Mouse (Mus musculus) gastrocnemius, postnatal 36 days (tissue): ENCODE data around the gene Slc9a9. TPM values are rescaled to one million over a fixed set of nuclear protein-coding genes. Genes with fewer than 3 reads are reported as not detected.

Experiments used
- DNase-seq, 2 experiments: peaks; one replicate each; pipeline ENCODE4 v3.0.0; 2022
- intact Hi-C: fragments of 180-260 bp; cut with DNase I; formaldehyde crosslinking; loops from one replicate; pipeline ENCODE4 v1.15.1; 2025
- total RNA-seq, 2 experiments: library from RNA; stranded (reverse); gene quantifications; 2 replicates each; pipeline ENCODE4 v1.2.3; 2021

The Slc9a9 gene
- total RNA-seq, 2 experiments from 2014 or later = 2.7 to 2.9 TPM

GRCm38 (mm10) chr9:95184453-95184852 is 514.7 kb downstream of the Slc9a9 start:
- intact Hi-C loops = loop anchor here (5.0 kb wide), 1 partner anchor 223 kb away; the partner anchor contains the start of gene Chst2
- no peak for DNase-seq

DNA sequence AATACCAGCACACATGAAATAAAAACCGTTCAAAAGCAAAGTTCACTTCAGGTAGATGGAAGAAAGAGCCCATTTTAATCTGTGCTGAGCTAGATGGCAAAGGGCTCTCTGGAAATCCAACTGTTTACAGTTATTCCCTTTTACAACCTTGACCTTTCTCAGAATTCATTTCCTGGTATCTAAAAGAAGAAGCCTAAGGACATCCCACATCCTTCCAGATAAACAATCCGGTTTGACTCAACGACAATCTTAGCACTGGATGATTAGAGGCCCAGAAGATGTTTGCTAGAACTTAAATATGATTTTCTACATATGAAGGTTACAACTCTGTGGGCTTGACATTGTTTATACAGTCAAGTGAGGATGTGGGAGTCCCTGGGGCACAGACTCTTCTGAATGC is 516.1 kb downstream of the Slc9a9 start:
- no peak for DNase-seq
- intact Hi-C loops = no loop called here

GRCm38 (mm10) chr9:95186386-95187289 is 516.9 kb downstream of the Slc9a9 start:
- DNase-seq = no peak
- intact Hi-C loops = no loop called here

GRCm38 (mm10) chr9:95188362-95189217 is 518.9 kb downstream of the Slc9a9 start:
- peak; percentile 47 for DNase-seq
- intact Hi-C loops = no loop called here

DNA sequence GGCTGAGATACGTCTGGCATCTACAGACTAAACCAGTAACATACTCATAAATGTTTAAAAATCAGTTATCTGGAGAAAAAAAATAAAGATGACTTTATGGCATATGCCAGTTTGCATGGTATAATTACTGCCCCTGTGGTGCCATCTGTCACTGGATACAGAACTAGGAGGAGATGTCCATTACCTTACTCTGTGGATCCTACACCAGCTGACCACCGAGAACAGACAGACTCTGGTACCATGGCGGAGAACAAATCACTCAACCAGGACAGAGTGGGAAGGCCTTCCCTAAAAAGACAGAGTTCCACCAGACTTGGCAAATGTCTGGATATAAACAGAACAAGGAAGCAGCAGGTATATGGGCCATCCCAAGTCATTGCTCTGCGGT is 519.5 kb downstream of the Slc9a9 start:
- intact Hi-C loops = no loop called here
- no peak for DNase-seq

GRCm38 (mm10) chr9:95191442-95191841 is 521.7 kb downstream of the Slc9a9 start:
- DNase-seq = no peak
- intact Hi-C loops = no loop called here

DNA sequence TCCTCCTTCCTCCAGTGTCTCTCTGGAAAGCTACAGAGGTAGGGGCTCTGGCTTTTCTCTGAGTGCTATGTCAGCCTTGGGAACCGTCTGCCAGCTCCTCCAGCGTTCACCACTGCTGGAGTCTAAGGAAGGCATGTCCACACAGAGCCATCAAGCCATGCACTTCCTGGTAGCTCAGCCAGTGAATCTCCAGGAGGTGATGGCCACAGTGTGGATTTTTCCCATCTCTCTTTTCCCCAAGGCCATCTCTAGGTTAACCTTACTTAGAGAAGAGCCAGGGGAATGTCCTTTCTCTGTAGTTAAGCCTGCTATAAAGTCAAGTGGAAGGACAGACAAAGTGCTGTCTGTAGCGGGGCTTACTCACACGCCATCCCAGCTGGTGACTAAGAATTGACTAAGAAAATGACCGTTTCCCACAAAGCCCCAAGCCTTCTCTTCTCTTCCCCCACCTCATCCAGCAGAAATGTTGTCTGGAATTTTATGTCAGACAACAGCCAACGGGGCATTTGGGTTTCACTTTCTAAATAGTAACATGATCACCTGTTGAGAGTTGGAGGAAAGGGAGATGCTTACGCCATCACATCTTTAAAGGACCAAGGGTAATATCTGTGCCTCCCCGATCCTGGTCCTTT is 523.3 kb downstream of the Slc9a9 start:
- DNase-seq = no peak
- intact Hi-C loops = no loop called here

DNA sequence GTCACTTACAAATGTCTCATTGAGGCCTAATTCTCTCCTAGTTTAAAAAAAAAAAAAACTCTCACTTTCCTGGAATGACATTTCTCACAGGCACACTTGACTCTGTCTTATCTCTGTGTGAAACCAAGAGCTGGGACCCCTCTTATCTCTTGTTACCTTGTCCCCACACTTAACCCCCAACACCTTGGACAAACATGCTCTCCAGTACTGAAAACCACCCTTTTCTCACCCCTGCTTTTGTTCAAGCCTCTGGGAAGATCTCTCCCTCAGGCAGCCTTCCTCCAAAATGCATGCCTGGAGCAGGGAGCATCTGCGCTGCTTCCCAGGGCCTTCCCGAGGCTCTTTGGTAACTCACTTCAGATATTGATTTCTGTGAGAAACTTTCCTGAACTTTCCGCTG is 524.0 kb downstream of the Slc9a9 start:
- intact Hi-C loops = no loop called here

GRCm38 (mm10) chr9:95194158-95194557 is 524.4 kb downstream of the Slc9a9 start:
- intact Hi-C loops = no loop called here
- DNase-seq = no peak

More for the DNA sequence above, 524.0 kb downstream of the Slc9a9 start:
- DNase-seq = no peak

GRCm38 (mm10) chr9:95207661-95208060 is 538.0 kb downstream of the Slc9a9 start:
- intact Hi-C loops = no loop called here
- no peak for DNase-seq

DNA sequence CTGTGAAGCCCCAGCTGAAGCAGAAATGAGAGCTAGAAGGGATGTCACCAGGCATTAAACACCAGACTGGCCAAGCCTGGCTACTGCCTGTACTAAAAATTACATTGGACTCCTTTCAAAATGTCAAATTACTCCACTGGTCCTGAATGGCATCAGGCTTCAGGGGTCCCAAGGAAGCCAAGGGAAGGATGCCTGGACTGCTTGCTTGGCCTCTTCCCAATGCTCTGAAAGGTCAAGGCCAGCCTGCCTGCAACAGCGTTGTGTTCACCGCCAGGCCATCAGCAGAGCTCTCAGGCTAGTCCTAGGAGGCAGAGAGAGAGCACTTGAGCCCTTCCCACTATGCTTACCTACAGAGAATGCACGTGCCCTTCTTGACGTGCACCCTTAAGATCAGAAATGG is 539.0 kb downstream of the Slc9a9 start:
- DNase-seq = peak; percentile 24 to 31
- intact Hi-C loops = no loop called here

GRCm38 (mm10) chr9:95220009-95220408 is 550.3 kb downstream of the Slc9a9 start:
- intact Hi-C loops = no loop called here
- no peak for DNase-seq

DNA sequence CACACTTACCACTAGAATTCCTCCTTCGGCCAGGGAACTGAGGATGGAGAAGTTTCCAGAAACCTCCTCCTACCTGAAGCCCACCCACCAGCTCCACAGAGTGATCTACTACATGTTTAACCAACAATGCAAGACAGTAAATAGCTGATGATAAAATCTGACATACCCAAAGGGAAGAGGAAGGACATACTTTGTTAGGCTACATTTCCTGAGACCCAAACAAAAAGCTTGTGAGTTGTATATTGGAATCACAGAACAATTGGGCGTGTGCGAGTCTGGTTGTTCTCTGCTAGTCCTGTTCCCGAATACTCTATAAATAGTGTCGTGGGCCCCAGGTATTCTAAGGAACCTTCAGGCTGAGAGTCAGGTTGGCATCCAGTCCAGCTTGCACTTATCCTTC is 551.6 kb downstream of the Slc9a9 start:
- intact Hi-C loops = no loop called here
- DNase-seq = no peak

DNA sequence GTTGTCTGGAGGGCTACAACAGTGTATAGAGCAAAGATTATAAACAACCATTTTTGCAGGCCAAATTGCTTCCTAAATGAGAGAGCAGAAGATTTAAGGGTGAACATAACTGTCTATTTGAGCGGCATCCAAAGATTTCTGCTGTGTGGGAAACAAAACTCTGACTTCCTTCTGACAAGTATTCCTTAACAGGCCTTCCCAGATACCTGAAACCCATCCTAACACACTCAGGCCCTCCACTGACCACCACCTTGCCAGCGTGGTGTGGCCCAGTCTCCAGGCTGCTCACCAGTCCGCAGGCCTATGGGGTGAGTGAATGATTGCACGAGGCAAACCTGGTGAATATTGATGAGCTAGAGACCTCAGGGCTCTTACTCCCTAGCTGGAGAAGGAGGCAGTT is 557.3 kb downstream of the Slc9a9 start:
- no peak for DNase-seq
- intact Hi-C loops = no loop called here

- no peak for DNase-seq
Observed at GRCm38 (mm10) chr9:95228123-95228522, 558.4 kb downstream of the Slc9a9 start.

DNA sequence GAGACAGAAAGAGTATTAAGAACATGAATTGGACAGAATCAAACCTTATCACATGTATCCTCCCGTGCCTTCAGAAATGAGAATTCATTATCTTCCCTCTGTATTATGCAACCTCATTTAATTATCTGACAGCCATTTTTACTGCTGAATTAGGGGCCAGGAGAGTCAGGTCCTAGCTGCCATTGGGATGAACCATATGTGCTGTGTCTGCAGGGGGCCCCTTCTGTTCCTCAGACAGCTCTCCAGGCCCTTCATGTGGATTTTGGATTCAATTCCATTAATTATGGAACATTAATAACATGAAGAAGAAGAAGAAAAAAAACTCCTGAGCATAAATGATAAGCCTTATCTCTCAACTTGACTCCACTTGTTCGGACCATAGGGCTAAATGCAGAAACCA is 559.4 kb downstream of the Slc9a9 start:
- intact Hi-C loops = no loop called here
- DNase-seq = no peak

More at GRCm38 (mm10) chr9:95228123-95228522, 558.4 kb downstream of the Slc9a9 start:
- intact Hi-C loops = no loop called here

DNA sequence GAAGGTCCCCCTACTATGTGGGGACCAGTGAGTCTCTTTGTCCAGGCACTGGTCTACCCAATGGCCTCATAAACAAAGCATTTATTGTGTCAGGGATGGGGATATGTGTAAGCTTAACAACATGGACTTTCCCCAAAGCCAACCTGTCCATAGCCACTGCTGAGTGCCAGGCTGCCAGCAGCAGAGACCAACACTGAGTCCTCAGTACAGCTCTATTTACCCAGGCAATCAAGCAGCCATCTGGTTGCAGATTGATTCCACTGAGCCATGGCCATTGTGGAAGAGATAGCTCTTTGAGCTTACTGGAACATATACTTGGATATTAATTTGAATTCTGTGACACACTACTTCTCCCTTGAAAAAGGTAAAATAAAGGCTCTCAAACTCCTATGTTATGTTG is 570.2 kb downstream of the Slc9a9 start:
- intact Hi-C loops = no loop called here
- DNase-seq = no peak

DNA sequence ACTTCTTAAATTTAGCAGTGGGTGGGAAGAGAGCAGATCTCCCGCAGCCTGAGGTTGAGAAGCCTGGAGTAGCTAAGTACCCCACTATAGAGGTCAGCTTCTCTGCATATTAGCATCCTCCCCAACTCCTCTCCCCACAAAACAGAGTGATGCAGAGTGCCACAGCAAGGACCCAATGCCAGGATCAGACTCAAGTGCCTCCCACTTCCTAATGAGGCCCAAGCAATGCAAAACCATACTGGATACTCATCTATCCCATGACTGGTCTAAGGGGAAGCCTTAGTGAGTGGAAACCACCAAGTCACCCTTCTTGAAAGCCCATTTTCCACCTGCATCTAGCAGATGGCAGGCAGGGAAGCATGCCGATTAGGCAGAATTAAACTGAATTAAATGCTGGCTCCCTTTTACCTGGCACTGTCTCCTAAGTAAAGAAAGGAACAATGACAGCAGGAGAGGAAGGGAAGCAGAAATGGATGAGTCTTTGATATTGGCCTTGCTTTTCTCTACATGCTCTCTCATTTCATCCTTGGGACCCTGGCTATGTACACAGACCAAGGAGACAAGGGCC is 573.0 kb downstream of the Slc9a9 start:
- intact Hi-C loops = no loop called here
- no peak for DNase-seq

DNA sequence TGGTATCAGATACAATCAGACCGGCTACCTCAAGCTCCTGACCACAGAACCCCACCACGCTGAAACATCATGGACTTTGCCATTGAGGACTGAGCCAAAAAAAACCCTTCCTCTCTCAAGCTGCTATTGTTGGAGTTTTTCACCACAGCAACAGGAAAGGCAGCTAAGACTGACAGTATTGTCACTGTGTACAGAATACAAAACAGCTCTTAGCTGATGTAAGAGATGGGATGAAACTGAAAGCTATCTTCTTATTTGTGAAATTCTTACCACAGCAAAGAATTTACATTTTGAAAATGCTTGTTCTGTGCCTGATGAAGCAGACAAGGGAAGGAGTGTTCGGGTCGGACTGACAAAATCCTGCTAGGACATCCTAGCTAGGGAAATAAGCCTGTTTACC is 584.5 kb downstream of the Slc9a9 start:
- DNase-seq = no peak
- intact Hi-C loops = no loop called here

DNA sequence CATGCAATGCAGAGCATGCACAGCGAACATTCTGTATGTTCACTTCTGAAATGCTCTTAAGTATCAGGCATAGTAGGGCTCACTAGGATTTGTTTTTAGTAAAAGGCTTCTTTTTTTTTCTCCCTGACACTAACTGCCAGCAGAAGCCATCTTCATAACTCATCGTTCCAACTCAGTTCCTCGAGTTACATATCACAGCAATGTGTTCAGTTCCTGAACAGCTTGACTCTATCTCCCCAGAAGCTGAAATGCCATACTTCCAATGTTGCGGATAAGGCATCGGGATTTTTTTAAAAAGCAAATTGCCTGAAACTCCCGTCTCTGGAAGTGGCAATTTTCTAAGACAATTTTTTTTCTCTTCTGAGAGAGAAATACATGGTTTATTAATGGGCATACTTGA is 586.1 kb downstream of the Slc9a9 start:
- DNase-seq = no peak
- intact Hi-C loops = no loop called here
